Mouse (Mus musculus): ENCODE data around the gene Ccl24. TPM values are rescaled to one million over a fixed set of nuclear protein-coding genes. Genes with fewer than 3 reads are reported as not detected.

Ccl24 gene
- polyA plus RNA-seq, 1 experiment from 2014 or later, result 0.31 TPM

DNA sequence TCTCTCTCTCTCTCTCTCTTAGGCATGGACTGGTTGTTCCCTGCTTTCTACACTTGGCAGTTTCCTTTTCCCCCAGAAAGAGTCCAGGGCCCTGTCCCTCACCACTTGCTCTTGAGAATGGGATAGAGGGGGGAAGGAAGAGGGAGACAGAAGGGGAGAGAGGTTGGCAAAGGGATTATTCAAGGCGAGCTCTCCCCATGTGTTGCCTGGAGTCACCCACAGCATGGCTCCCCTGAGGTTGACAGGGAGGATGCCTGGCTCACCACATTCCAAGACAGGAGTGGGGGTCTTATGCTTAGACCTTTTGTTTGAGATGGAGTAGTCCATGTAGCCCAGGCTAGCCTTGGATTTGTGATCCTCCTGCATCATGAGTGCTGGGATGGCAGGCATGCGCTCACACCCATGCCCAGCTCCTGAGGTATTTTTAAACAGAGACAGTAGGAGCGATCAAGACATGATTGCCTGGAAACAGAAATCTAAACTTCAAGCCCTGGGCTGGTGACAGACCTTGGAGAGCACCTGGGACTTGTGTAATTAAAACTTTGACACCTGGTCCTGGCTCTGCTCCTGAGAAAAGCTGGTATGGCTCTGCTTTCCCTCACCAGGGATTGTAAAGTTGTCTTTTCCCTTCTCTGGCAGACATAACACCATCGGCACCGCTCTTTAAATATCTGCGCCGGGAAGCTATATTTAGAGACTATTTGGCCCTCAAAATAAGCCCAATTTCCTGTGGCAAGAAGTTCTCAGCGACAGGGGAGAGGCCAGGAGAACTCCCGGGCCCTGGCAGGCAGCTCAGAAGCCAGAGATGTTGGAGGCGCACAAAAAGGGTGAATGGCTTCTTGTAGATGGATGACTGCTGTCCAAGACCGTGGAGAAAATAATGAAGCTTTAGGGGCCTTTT is 47.9 kb downstream of the Ccl24 start:
- H3K36me3 ChIP-seq, result 0 out of 2 replicates have a peak, but pooled peaks cover 7% of the 10 kb centered on the region
- H3K9ac ChIP-seq (replicated peaks), result no peak overlapping the region
- 44% methylated on average over 11 of the region's 11 CpGs for WGBS
- no peak for ATAC-seq (ENCODE audit: insufficient number of reproducible peaks, insufficient read depth, low FRiP score, low TSS enrichment, low read depth)
- H3K9me3 ChIP-seq, result peaks cover 4% of the 10 kb centered on the region; the same call in 1 of the 2 replicates
- H3K4me1 ChIP-seq (replicated peaks), result peaks cover 12% of the 10 kb centered on the region
- no peak overlapping the region; the same call in 1 of the 2 replicates for H3K4me2 ChIP-seq
- H3K4me3 ChIP-seq (replicated peaks), result no peak overlapping the region
- H3K27me3 ChIP-seq, result no peaks in the 10 kb centered on the region
- no peak overlapping the region for H3K27ac ChIP-seq

DNA sequence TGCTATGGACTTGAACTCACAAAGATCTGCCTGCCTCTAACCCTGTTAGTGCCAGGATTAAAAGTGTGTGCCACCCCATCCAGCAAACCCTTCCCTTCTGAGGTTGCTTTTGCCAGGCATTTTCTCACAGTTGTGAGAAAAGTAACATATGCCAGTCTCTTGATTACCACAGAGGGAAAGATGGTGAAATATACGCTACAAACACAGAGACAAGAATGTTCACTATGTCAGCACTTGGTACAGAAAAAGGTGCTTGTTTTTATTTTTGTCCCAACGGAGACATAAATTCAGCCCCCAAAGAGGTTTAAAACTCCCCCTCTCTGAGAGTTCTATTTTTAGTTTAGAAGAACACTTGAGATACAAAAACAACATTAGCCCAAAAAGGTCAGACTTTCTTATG is 48.8 kb downstream of the Ccl24 start:
- no peak overlapping the region for H3K4me2 ChIP-seq
- WGBS, result 89% methylated on average over 2 of the region's 2 CpGs
- H3K9ac ChIP-seq (replicated peaks), result no peak overlapping the region
- no peak for ATAC-seq (ENCODE audit: insufficient number of reproducible peaks, insufficient read depth, low FRiP score, low TSS enrichment, low read depth)
- no peak overlapping the region for H3K27ac ChIP-seq
- peaks cover 4% of the 10 kb centered on the region; the same call in 1 of the 2 replicates for H3K9me3 ChIP-seq
- H3K27me3 ChIP-seq, result no peaks in the 10 kb centered on the region
- 0 out of 2 replicates have a peak, but pooled peaks cover 7% of the 10 kb centered on the region for H3K36me3 ChIP-seq
- peaks cover 12% of the 10 kb centered on the region for H3K4me1 ChIP-seq (replicated peaks)
- no peak overlapping the region for H3K4me3 ChIP-seq (replicated peaks)

DNA sequence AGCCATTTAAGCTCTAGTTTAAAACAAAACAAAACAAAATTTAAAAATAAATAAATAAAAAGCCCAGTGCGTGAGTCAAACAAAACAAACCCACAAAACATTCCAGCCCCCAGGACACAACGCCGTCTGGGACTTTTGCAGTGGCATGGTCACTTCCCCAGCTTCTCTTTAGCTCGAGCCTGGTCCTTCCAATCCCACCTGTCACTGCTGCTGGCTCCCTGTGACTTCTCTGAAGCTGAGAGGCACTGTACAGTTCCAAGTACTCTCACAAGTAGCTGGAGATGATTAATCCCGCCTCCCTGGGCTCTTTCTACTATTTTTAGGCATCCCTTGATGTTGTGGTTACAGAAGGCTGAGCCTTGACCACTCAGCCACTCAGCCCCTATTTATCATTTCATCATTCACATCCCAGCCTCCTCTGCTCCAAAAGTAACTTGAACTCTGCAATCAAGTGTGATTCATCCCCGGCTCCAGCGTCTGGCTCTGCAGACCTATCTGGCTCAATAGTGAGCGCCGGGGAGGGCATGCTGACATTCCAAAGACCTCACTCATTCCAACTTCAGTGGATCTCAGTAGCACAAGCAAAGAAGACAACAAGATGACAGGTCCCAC is 50.6 kb downstream of the Ccl24 start:
- no peaks in the 10 kb centered on the region for H3K27me3 ChIP-seq
- H3K9me3 ChIP-seq, result peaks cover 4% of the 10 kb centered on the region; the same call in 1 of the 2 replicates
- H3K4me2 ChIP-seq, result no peak overlapping the region
- peaks cover 12% of the 10 kb centered on the region for H3K4me1 ChIP-seq (replicated peaks)
- 78% methylated on average over 9 of the region's 9 CpGs for WGBS
- no peak for ATAC-seq (ENCODE audit: insufficient number of reproducible peaks, insufficient read depth, low FRiP score, low TSS enrichment, low read depth)
- H3K9ac ChIP-seq (replicated peaks), result no peak overlapping the region
- H3K4me3 ChIP-seq (replicated peaks), result no peak overlapping the region
- H3K36me3 ChIP-seq, result 0 out of 2 replicates have a peak, but pooled peaks cover 4% of the 10 kb centered on the region
- H3K27ac ChIP-seq, result no peak overlapping the region

Other genes with a start within 250 kb of the Ccl24 start
- 0.16 TPM in 1 of 2 replicates, not detected in the other for gene Fkbp6, start 223.0 kb downstream of the Ccl24 start, polyA plus RNA-seq (2016; fragmentation: Nextera tagmentation; extraction: Ambion mirVana)
- not detected in 2 replicates for gene Trim50, start 219.8 kb downstream of the Ccl24 start, polyA plus RNA-seq (2016; fragmentation: Nextera tagmentation; extraction: Ambion mirVana)
- gene Nsun5, start 203.1 kb downstream of the Ccl24 start, polyA plus RNA-seq (2016; fragmentation: Nextera tagmentation; extraction: Ambion mirVana), result 40.0 and 40.1 TPM in 2 replicates
- 19.1 and 22.1 TPM in 2 replicates for gene Pom121, start 178.5 kb downstream of the Ccl24 start, polyA plus RNA-seq (2016; fragmentation: Nextera tagmentation; extraction: Ambion mirVana)
- gene Hip1, start 27.9 kb downstream of the Ccl24 start, polyA plus RNA-seq (2016; fragmentation: Nextera tagmentation; extraction: Ambion mirVana), result 50.7 and 54.8 TPM in 2 replicates
- gene Ccl26, start 9.5 kb downstream of the Ccl24 start, polyA plus RNA-seq (2016; fragmentation: Nextera tagmentation; extraction: Ambion mirVana), result not detected in 2 replicates
- gene Rhbdd2, start 59.6 kb upstream of the Ccl24 start, polyA plus RNA-seq (2016; fragmentation: Nextera tagmentation; extraction: Ambion mirVana), result 47.7 and 52.2 TPM in 2 replicates
- 114 and 120 TPM in 2 replicates for gene Por, start 97.0 kb upstream of the Ccl24 start, polyA plus RNA-seq (2016; fragmentation: Nextera tagmentation; extraction: Ambion mirVana)
- 47.9 and 52.5 TPM in 2 replicates for gene Tmem120a, start 171.4 kb upstream of the Ccl24 start, polyA plus RNA-seq (2016; fragmentation: Nextera tagmentation; extraction: Ambion mirVana)
- gene Styxl1, start 205.3 kb upstream of the Ccl24 start, polyA plus RNA-seq (2016; fragmentation: Nextera tagmentation; extraction: Ambion mirVana), result 0.17 TPM in 1 of 2 replicates, not detected in the other
- gene Mdh2, start 205.4 kb upstream of the Ccl24 start, polyA plus RNA-seq (2016; fragmentation: Nextera tagmentation; extraction: Ambion mirVana), result 478 and 499 TPM in 2 replicates
- gene Srrm3, start 233.8 kb upstream of the Ccl24 start, polyA plus RNA-seq (2016; fragmentation: Nextera tagmentation; extraction: Ambion mirVana), result 0.13 and 0.43 TPM in 2 replicates

Data from limb, embryonic 12.5 days (tissue).